ENCODE assay signal across 24 mouse cellular contexts in the genomic region with DNA sequence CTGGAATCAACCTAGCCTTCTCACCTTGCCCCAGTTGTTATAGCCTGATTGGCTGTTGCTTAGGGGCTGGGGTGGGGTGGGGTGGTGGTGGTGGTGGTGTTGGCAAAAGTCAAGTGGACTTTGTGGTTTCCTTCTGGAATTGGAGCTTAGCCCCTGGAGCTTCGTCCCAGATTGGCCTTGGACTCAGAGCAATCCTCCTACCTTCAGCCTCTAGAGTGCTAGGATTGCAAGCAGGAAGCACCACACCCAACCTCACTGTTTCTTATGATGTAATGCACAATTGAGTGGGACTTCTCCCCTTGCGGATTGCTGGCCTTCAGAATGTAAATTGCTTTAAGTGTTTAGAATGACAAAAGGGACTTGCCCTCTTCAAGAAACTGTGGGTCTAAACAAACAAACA. TPM values are rescaled to one million over a fixed set of nuclear protein-coding genes. Genes with fewer than 3 reads are reported as not detected.
A peak's percentile ranks its signal among the peaks of the same experiment; 100 is the strongest.
DNase-seq lines count a peak whose midpoint lies in the region; ATAC-seq lines count a peak whose summit lies in the region.
"Had no signal": no experiment of that assay in that cellular context is flagged by ENCODE, and none has a peak within 500 bp of the region (broad histone marks: within the 10 kb centered on the region; RNA-seq: fewer than 3 reads in every experiment).

No protein-coding gene starts in this region.

- DNase-seq in lung, postnatal 25 days (ENCODE audit: low spot score) = peak; percentile 21
- DNase-seq in lung, postnatal 10 days = no peak
- no peak for DNase-seq in heart, embryonic 10.5 days (ENCODE audit: low spot score)
- no peak for DNase-seq in spleen, postnatal 36 days (ENCODE audit: low spot score in 2 of 2)
- DNase-seq: adrenal gland, postnatal 10 days; adrenal gland, postnatal 36 days; cerebellum, adult 2 months; cerebellum, adult 9-11 months; cerebellum, postnatal 25 days; gastrocnemius, postnatal 25 days; heart, adult 18-20 months; heart, postnatal 14 days; heart, postnatal 4 days had no signal

- WGBS in intestine, embryonic 15.5 days = 55% methylated on average over 2 of the region's 2 CpGs
- WGBS in heart, embryonic 10.5 days = 58% methylated on average over 2 of the region's 2 CpGs
- 81% methylated on average over 2 of the region's 2 CpGs for WGBS in forebrain, embryonic 15.5 days

- ATAC-seq in intestine, embryonic 15.5 days = peak; percentile 86
- ATAC-seq in megakaryocyte, adult 5-6 weeks (ENCODE audit: poor library complexity, severe bottlenecking) = peak; percentile 68; the same call in 1 of the 2 replicates
- ATAC-seq in forebrain, embryonic 15.5 days (replicated peaks) = no peak
- ATAC-seq: CD4-positive, CD25-positive, alpha-beta regulatory T cell, adult 4 months; forebrain, embryonic 14.5 days; Patski had no signal

- H3K4me3 ChIP-seq in intestine, embryonic 15.5 days (replicated peaks) = no peak overlapping the region
- H3K4me3 ChIP-seq in heart, embryonic 10.5 days = no peak overlapping the region
- no peak overlapping the region for H3K4me3 ChIP-seq in forebrain, embryonic 15.5 days
- H3K4me3 ChIP-seq: embryonic facial prominence, embryonic 12.5 days; embryonic facial prominence, embryonic 15.5 days; heart, embryonic 13.5 days; hindbrain, embryonic 15.5 days had no signal

- no peaks in the 10 kb centered on the region for H3K36me3 ChIP-seq in intestine, embryonic 15.5 days
- H3K36me3 ChIP-seq in heart, embryonic 10.5 days = no peaks in the 10 kb centered on the region
- H3K36me3 ChIP-seq in forebrain, embryonic 15.5 days = no peaks in the 10 kb centered on the region
- H3K36me3 ChIP-seq: embryonic facial prominence, embryonic 12.5 days; embryonic facial prominence, embryonic 15.5 days; G1E; heart, embryonic 13.5 days; hindbrain, embryonic 15.5 days had no signal

- H3K4me2 ChIP-seq in intestine, embryonic 15.5 days (replicated peaks) = no peak overlapping the region
- no peak overlapping the region for H3K4me2 ChIP-seq in forebrain, embryonic 15.5 days (replicated peaks)
- H3K4me2 ChIP-seq: embryonic facial prominence, embryonic 12.5 days; embryonic facial prominence, embryonic 15.5 days; heart, embryonic 13.5 days; hindbrain, embryonic 15.5 days had no signal

- no peaks in the 10 kb centered on the region for H3K4me1 ChIP-seq in intestine, embryonic 15.5 days (replicated peaks)
- H3K4me1 ChIP-seq in heart, embryonic 10.5 days = no peaks in the 10 kb centered on the region
- H3K4me1 ChIP-seq in forebrain, embryonic 15.5 days = no peaks in the 10 kb centered on the region
- H3K4me1 ChIP-seq: embryonic facial prominence, embryonic 12.5 days; embryonic facial prominence, embryonic 15.5 days; heart, embryonic 13.5 days; hindbrain, embryonic 15.5 days had no signal

- no peaks in the 10 kb centered on the region for H3K9me3 ChIP-seq in intestine, embryonic 15.5 days
- 0 out of 2 replicates have a peak, but pooled peaks cover 4% of the 10 kb centered on the region for H3K9me3 ChIP-seq in heart, embryonic 10.5 days
- no peaks in the 10 kb centered on the region for H3K9me3 ChIP-seq in forebrain, embryonic 15.5 days
- H3K9me3 ChIP-seq: embryonic facial prominence, embryonic 15.5 days; G1E; hindbrain, embryonic 15.5 days had no signal

- H3K27me3 ChIP-seq in intestine, embryonic 15.5 days (replicated peaks) = no peaks in the 10 kb centered on the region
- no peaks in the 10 kb centered on the region for H3K27me3 ChIP-seq in heart, embryonic 10.5 days (ENCODE audit: insufficient read depth, poor library complexity, severe bottlenecking)
- no peaks in the 10 kb centered on the region for H3K27me3 ChIP-seq in forebrain, embryonic 15.5 days
- H3K27me3 ChIP-seq: embryonic facial prominence, embryonic 12.5 days; embryonic facial prominence, embryonic 15.5 days; heart, embryonic 13.5 days; hindbrain, embryonic 15.5 days; Patski had no signal

- no peak overlapping the region for H3K9ac ChIP-seq in intestine, embryonic 15.5 days
- no peak overlapping the region for H3K9ac ChIP-seq in forebrain, embryonic 15.5 days (replicated peaks)
- H3K9ac ChIP-seq: embryonic facial prominence, embryonic 12.5 days; embryonic facial prominence, embryonic 15.5 days; heart, embryonic 13.5 days; hindbrain, embryonic 15.5 days had no signal

- no peak overlapping the region for H3K27ac ChIP-seq in intestine, embryonic 15.5 days
- H3K27ac ChIP-seq in heart, embryonic 10.5 days = no peak overlapping the region
- H3K27ac ChIP-seq in forebrain, embryonic 15.5 days (replicated peaks) = no peak overlapping the region
- H3K27ac ChIP-seq: embryonic facial prominence, embryonic 12.5 days; embryonic facial prominence, embryonic 15.5 days; heart, embryonic 13.5 days; hindbrain, embryonic 15.5 days had no signal

RNA-seq across cellular contexts. Expression of gene Cd2ap, which starts 24.3 kb away (rescaled TPM):
- 33.1 and 37.3 TPM in 2 replicates for polyA plus RNA-seq in intestine, embryonic 15.5 days (2015; fragmentation: Nextera tagmentation; extraction: Ambion mirVana)
- 73.4 and 85.7 TPM in 2 replicates for total RNA-seq in megakaryocyte, adult 5-6 weeks (2015)
- 52.6 and 54.3 TPM in 2 replicates for total RNA-seq in megakaryocyte, adult 5-6 weeks (2017)
- 14.6 and 18.0 TPM in 2 replicates for polyA plus RNA-seq in heart, embryonic 10.5 days (2016; fragmentation: Nextera tagmentation; extraction: Ambion mirVana)
- polyA plus RNA-seq in forebrain, embryonic 15.5 days (2015; fragmentation: Nextera tagmentation; extraction: Ambion mirVana) = 7.4 and 8.6 TPM in 2 replicates
